Mouse (Mus musculus) B cell, adult 2 months (primary cell): Measurements from ENCODE around the gene Med12l.

Experiments
- DNase-seq, 2 experiments: peaks; one replicate each; pipeline ENCODE4 v3.0.0; 2022

The Med12l gene

DNA sequence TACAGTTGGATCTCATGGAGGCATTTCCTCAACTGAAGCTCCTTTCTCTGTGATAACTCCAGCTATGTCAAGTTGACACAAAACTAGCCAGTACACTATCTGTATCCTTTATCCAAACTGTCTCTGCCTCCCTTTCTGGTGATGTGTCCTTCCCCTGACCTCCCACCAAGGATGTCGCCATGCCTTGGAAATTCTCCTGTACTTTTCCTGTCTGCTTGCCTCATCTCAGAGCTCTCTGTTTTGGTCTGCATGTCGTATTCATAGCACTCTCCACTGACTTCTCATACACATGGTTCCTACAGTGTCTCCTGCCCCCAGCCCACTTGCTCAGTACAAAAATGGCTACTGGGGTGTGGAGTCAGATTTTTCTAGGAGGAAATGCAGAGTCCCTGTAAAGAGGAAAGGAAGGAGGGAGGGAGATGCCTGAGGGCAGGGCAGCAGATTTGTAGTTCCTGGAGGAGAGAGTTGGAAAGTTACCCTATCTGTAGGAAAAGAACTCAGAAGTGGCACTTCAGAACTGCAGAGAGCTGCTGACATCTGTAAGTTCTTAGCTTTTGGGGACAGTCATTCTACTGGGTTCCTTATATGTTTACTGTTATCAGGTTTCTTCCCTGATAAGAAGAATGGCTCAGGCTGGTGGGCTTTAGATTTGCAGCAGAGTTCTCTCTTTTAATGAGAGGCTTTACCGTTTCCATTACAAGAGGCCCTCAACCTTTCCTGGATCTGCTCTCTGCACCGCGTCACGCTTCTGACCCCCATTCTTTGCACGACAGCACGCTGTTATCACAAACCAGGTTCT lies 136.1 kb downstream of the Med12l start:
- DNase-seq = no peak

DNA sequence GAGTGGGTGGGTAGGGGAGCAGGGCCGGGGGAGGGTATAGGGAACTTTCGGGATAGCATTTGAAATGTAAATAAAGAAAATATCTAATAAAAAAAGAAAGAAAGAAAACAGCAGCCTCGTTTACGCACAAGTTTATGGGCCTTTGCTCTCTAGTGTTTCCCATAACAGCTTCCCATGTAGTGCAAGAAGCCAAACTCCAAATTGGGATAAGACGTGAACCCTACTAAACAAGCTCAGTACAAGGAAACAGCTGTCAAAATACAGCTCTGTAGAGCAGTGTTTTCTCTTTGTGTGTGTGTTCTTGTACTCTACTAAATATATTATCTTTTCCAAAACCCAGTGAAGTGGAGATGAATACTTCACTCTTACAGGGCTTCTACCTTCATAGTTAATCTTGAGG lies 139.6 kb downstream of the Med12l start:
- DNase-seq = no peak

DNA sequence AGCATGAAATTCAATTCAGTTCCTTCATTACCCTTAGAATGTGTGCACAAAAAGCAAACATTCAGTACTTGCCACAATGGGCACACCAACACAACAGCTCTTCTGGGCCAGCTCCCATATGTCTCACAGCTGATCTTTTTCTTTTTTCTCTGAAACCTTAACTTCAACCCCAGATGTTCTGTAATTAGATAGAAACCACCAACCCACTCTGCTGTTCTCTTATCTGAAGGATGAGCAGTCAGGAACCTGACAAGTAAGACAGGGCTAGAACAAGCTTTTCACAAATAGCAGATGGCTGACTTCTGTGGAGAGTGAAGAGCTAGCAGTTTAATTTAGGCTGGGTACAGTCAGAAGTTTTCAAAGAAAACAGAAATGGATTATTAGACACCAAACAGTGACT lies 144.0 kb downstream of the Med12l start:
- no peak for DNase-seq

DNA sequence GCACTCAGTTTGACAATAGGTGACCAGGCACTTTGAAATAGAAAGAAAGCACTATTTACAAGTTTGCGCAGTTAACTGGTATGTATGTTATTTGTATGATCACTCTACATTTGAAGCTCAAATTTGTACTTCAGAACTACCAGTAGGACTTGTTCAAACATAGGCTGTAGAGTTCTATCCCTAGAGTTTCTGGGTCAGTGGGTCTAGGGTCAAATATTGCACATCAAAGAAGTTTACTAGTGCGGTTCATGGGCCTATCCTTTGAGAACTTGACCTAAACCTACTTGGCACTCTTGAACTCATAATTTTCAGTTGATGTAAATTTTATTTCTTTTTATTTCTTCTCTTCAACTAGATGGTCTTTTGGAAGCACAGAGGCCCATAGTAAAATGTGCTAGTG lies 145.0 kb downstream of the Med12l start:
- DNase-seq = no peak

DNA sequence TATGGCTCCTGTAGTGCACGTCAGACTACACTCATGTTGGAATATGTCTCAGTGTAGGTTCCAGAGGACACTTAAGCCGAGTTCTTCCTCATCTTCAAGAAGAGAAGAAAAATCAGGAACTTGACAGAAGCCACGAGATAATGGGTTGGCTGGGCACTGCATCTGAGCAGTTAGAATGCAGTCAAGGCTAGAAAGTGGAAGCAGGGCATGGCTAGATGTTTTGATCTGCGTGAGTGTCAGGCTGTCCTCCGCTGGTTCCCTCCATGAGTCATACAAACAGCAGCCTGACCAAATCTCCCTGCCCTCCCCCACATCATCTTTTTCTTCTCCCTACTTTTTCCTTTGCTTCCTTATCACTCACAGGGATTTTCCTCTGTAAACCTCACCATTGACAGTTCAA lies 147.8 kb downstream of the Med12l start, which contains the start of gene P2ry14:
TSS of gene P2ry14 (minus strand) at position 195 of the 400 bp plus-strand sequence.
- DNase-seq = peak; percentile 28 to 36

DNA sequence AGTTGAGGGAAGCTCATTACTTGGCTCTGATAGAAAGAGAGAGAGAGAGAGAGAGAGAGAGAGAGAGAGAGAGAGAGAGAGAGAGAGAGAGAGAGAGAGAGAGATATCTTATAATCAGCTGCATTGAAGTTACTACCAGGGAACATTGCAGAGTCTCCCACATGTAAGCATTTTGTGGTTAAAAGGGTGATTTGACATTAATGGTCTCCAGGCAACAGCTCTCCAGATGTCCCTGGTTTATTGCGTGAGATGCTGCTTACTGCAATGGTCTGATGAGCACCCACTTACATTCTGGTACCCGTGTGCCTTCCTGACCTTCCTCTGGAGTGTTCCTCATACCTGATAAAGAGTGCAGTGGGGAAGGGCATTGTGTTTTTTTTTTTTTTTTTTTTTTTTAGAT lies 149.3 kb downstream of the Med12l start:
- DNase-seq = no peak

DNA sequence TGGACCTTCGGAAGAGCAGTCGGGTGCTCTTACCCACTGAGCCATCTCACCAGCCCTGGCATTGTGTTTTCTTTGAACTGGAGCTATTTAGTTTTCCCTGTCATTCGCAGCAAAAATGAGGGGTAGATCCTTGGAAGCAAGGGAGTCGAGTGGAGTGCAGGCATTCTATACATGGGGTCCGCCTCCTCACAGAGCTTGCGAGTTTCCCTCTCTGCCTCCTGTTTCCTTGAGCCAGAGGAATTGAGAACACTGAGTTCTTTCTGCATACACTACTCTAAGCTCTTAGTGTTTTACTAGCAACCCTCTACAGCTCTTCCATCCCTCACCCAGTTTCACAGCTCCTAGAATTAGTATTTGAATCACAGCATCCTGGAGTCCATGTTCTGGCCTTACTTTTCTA lies 149.8 kb downstream of the Med12l start:
- no peak for DNase-seq

DNA sequence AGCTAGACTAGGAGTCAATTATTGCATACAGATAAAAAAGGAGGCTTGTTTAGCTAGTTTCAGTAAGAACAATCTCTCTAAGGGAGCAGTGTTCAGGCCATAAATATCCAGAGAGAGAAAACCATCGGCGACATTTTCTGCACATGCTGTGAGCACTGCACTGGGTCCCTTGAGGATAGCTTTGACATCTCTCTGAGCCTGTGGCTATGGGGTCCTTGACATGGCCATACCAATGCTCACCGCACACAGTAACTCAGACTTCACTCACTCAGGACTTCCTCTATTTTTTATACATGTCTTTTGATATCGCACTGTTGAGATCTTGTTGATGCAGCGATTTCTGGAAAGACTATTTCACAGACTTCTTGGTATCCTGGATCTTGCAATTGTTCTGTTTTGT lies 151.4 kb downstream of the Med12l start:
- peak; percentile 31 to 40 for DNase-seq

DNA sequence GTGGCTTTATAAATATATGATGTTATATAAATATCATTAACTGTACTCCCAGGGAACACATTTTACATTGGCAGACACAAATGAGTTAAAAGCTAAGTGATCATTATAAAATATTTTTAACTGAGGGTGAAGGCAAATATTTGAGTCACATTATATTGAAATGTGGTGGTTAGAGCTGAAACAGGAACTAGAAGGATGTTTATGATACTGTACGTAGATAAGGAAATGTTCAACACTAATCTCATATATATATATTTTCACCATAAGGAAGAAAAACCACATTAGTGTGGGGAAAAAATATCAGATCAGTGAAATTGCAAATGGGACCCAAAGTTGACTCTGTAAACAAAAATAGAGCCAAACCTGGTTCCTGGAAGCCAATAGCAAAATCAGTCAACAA lies 154.8 kb downstream of the Med12l start:
- DNase-seq = no peak

DNA sequence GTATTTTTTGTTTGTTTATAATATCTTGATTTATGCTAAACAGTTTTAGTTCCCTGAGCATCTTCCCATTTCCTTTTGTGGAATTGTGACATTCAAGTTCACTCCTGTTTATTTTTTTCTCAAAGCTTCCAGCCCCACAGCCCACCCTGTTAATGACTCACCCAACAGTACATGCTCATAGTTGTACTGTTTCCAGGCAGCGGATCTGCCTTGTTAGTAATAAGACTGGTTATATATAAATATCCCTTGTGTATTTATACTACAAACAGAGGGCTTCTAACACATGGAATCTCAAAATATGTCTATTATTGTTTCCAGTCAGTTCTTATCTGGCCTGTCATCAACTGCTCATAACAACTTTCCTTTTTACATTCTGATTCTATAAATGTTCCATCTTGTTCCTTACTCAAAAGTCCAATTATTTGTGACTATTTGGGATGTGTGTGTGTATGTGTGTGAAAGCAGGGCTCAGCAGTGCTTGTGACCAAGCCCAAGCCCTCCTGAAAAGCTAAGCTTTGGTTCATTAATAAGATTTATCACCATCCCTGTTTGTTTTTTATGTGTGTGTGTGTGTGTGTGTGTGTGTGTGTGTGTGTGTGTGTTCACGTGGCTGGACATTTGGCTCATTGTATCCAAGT lies 161.9 kb downstream of the Med12l start:
- no peak for DNase-seq

DNA sequence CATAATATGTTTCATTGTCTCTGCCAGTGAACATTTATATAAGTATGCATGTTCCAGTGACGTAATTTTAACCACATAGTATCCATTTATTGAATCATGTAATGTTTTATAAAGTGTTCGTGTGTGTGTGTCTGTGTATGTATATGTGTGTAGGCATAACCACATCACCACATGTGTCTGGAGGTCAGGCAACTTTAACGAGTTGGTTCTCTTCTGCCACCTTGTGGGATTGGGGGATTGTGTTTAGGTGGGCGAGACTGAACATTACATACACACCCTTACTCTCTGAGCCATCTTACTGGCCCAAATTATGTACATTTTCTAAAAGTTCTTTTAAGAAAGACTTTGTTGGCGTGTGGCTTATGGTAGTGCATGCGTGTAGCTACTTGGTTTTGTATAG lies 162.9 kb downstream of the Med12l start:
- no peak for DNase-seq

DNA sequence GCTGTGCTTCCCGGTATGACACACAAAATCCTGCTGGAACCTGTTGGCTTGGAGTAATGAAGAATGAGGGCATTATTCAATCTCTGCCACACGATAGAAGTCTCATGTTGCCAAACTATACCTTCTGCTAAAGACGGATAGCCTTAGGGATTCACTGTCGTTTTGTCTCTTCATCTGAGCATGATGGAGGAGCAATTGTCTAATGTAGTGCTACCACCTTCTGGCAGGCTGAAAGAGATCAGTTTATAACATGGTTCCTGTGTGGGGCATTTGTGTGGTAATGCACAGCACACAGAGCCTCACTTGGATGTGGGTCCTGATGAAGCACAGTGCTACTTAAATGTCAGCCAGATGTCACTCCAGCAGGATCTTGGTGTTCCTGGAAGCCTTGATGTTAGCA lies 163.6 kb downstream of the Med12l start:
- DNase-seq = no peak

DNA sequence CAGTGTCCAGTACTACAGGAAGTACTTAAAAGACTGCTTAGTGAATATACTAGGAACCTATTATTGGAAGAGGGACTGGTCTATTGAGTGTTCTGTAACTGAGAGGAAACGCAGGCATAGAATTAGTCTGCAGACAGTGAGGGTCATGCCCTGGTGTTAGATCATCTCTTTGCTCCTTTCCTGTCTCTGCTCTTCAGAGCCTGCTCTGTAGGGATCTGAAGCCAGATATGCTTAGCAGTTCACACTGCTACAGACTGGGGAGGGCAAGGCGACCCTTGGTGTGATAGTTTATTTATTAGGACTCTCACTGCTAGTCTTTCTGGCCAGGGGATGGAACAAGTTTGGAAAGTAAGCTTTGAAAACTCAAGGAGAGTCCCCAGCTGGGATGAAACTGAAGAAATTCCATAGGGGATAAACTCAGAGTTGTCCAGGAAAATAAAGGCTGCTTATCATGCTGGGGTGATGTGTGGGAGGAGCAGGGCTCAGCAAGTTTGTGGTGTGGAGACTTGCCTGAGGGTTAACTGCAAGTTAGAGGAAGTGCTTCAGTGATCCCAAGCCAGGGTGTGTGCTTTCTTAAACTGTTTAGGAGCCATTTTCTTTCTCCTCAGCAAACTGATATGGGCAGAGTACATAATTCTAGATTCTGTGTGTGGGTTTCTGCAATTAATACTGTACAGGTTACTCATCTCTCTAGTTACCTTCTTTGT lies 164.4 kb downstream of the Med12l start:
- no peak for DNase-seq

DNA sequence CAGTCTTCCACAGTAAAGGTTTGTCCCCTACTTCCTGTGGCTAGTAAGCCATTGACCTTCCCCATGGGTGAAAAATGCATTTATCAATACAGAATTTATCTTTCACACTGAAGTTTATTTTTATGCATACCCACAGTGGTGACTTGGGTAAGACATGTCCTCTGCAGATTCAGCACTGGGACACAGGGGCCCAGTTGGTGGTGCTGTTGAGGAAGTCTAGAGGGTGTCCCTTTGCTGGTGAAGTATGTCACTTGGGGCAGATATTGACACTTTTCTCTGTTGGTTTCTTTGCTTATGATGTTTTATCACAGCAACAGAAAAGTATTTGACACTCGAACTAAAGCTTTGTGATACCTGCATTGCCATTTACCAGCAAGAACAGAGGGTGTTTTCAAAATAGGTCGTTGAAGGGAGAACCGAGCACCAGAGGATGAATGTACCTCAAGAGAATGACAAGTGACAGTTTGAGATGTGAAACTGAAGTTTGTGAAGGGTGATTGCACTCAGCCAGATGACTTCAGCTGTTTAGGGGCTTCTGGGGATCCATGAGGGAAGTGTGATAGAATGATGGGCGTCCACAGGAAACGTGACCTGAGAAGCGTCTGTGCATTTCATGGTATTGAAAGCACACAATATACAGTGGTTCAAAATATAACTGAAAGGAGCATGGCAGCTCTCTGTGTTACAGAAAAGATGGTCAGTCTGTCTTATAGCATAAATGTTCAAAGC lies 169.0 kb downstream of the Med12l start:
- peak; percentile 54 to 57 for DNase-seq

DNA sequence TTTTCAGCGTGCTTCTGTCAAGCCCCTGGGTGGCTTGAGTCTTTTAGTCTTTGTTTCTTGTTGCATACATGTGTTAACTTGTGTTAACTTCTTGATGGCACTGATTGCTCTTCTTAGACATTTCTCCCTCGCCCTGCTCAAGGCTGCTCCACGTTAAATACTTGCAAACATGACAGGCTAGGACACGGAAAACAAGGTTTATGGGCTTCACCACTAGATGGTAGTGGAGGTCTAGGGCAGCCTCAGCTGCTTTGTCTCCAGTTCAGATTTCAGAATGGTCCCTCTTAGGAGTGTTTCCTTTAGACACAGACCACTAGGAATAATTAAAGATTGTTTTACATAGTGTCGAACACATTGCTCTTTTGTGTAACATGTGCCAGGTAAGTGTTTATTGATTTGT lies 169.6 kb downstream of the Med12l start:
- peak; percentile 72 to 73 for DNase-seq

DNA sequence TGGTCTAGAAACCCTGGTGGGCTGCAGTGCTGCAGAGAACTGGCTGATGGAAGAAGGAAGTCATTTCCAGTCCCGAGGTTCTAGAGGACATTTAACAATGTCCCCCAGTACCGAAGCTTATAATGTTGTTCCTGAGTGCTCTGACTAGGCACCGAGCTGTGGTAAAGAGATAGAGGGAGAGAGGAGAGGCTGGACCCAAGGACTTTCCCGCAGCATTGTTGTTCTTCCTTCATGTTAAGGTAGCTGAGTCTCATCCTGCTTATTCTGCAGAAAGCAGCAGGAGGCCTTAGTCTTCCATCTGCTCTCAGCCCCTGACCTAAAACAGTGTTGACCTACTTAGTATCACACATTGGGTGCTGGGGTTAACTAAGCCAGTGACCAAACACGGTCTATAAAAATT lies 171.2 kb downstream of the Med12l start:
- DNase-seq = no peak

DNA sequence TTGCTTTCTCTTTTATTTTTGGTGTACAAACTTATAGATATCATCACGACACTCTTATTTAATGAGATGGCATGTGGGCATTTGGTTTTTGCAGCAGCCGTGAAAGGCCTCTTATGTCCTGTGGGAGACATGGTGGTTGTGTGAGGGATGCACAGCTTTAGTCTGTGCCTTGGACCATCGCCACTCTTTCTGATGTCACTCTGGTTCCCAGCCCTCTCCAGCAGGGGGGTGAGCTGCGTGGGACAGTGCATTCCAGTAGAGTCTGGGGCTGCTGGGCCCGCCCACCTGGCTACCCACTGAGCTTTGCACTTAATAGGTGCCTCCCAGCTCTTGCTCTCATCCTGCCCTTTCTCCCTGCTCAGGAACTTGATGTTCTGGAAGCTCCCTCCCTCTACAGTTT lies 175.5 kb downstream of the Med12l start:
- no peak for DNase-seq

DNA sequence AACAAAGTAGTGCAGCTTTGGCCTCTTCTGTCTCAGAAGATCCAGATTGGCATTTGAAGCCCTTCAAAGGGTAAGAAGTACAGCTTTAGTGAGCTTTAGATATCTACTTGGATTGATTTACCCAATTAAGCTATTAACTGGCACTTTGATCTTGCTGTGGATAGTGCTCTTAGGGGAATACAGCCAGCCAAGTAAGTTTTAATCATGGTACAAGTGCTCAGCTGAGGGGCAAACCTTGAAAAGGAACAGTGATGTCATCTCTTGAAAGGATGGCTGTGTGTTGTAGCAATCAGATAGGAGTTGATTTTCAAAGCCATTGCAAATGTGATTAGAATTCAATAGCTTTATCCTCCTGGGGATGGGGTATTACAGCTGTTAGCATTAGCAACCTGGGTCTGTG lies 176.5 kb downstream of the Med12l start:
- DNase-seq = no peak

DNA sequence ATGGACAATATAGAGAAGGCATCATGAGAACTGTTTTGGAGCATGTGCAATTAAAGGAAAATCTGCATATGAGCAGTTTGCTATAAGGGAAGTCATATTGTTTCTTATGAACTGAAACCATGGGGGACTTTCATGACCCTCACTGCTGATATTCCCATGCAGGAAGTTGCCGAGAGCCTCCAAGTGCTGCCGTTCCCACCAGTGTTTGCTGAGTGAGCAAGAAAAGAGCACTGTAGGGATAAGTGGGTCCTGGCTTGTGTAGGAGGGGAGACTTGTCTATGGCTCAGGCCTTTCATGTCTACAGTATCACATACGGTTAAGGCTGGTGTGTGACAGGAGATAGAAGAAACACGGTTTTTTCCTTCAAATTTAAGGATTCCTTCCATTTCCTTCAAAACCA lies 180.0 kb downstream of the Med12l start:
- no peak for DNase-seq

DNA sequence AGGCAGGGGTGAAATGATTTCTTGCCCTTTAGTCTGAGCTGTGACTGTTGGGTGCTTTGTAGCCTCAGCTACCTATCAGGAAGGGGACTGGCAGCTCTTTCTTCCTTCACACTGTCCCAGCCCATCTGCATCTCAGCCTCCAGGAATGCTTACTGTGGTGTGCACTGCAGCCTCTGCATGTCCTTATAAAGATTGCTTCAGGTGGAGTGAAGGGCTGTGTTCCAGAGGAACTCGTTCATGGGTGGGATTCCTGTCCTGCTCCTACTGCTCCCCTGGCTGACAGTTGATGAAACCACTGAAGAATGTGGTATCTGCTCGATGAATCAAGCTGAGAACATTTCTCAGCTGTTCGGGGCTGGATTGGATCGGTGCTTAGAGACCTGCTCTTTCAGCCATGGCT lies 181.7 kb downstream of the Med12l start:
- DNase-seq = no peak

DNA sequence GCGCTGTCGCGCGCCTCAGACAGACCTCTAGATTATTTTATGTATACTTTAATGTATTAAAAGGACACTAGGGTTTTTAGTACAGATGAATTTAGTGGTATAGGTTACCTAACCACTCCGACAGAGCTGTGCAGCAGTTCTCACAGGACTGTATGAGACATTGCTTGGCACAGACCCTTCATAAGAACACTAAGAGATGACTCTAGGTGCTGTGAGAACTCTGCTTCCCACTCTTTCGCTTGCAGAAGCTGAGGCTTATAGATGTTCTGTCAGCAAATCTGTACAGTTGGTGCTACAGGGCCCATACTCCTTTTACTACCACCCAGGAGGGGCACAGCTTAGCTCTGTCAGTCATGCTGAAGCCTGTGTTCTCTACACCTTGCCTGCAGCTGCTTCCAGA lies 186.0 kb downstream of the Med12l start:
- DNase-seq = no peak

DNA sequence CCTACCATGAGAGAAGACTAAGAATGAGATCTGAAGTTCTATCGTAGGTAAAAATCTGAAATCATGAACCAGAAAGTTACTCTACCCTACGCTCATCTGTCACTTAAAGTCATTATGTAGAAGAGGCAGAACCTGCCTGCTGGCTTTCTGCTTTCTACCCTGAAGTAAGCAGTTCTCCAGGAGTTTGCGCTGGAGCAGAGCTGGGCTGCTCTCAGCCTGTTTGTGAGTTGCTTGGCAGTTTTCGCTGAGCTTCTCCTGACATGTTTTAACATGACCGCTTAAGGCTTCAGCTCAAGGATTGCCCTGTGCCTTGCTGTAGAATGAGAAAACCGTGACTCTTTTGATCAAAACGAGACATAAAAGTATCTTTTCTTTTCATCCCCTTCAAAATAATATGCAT lies 188.5 kb downstream of the Med12l start:
- DNase-seq = no peak

DNA sequence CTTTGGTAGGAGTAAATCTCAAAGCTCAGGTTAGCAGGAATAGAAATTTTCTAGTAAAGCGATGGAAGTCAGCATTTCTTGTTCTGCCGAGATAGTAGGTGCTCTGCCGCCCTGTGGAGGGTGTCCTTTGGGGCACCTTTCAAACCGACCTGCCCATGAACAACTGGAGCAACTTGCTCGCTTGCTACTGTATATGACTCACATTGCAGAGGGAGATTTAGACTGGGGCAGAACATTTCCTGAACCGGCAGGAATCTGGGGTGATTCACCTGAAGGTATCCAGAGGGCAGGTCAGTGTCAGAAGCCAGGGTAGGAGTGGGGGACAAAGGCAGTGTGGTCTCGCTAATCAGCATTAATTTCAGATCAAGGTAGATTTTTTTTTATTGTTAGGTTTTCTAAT lies 189.3 kb downstream of the Med12l start, which contains the start of gene Gpr87:
TSS of gene Gpr87 (minus strand) at position 167 of the 400 bp plus-strand sequence.
- no peak for DNase-seq
